Mouse (Mus musculus) CD4-positive naive resting alpha-beta T cell, adult 76 days (primary cell): ENCODE data around the gene Gm4175. TPM values are rescaled to one million over a fixed set of nuclear protein-coding genes. Genes with fewer than 3 reads are reported as not detected.

ENCODE experiments used
- total RNA-seq: library from RNA; stranded (reverse); gene quantifications from one replicate; pipeline ENCODE4 v1.2.4, GENCODE M21; 2023

Gene Gm4175
- not detected for total RNA-seq

DNA sequence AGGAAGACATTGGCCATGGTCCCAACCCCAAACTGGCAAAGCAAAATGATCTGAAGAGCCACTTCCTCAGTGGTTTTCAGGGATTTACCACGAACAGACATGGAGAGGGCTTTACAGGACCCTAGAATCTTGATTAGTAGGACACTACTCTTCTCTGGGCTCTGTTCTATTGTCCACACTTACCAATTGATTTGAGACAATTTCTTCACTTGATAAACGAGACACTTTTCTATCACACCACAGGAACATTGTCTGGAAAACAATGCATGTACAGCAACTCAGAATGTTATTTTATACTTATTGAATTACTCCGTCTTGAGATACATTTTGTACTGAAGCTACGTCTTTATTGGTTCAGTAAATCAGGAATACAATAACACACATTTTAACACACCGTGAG is at the start of gene Gm4175:
Gm4175 (minus strand) TSS at position 101 of the 400 bp plus-strand sequence.

DNA sequence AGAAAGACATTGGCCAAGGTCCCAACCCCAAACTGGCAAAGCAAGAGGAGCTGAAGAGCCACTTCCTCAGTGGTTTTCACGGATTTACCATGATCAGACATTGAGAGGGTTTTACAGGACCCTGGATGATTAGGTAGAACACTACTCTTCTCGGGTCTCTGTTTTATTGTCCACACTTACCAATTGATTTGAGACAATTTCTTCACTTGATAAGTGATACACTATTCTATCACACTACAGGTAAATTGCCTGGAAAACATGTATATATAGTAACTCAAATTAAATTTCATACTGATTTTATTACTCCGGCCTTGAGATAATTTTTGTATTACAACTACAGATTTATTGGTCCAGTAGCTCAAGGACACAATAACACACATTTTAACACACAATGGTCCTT is 35.4 kb upstream of the Gm4175 start, which contains the start of gene Gm4177:
Gm4177 (minus strand) TSS at position 101 of the 400 bp plus-strand sequence.

Other genes starting within 250 kb of the Gm4175 start
- not detected for gene Vmn1r130, start 249.7 kb downstream of the Gm4175 start, total RNA-seq
- not detected for gene Vmn1r131, start 215.4 kb downstream of the Gm4175 start, total RNA-seq
- not detected for gene Vmn1r132, start 147.4 kb downstream of the Gm4175 start, total RNA-seq
- not detected for gene Gm4177, start 35.3 kb upstream of the Gm4175 start, total RNA-seq
- gene Vmn1r135, start 70.9 kb upstream of the Gm4175 start, total RNA-seq = not detected
- gene Gm5725, start 82.8 kb upstream of the Gm4175 start, total RNA-seq = not detected
- not detected for gene Gm5891, start 159.8 kb upstream of the Gm4175 start, total RNA-seq
- gene Vmn1r137, start 233.1 kb upstream of the Gm4175 start, total RNA-seq = not detected